Mouse (Mus musculus): ENCODE data around the gene Rapgef5. TPM values are rescaled to one million over a fixed set of nuclear protein-coding genes. Genes with fewer than 3 reads are reported as not detected.

The Rapgef5 gene
- polyA plus RNA-seq, 2 experiments: 5.6 to 8.6 TPM

- Histone ChIP-seq H3K9ac (ENCODE audit: low read depth, low read length, severe bottlenecking) (no peak overlapping the region), H3K27me3 (ENCODE audit: control insufficient read depth, insufficient read depth, low read length) (no peaks in the 10 kb centered on the region), H3K36me3 (ENCODE audit: control insufficient read depth, insufficient read depth, low read length) (no peaks in the 10 kb centered on the region), H3K9me3 (ENCODE audit: control insufficient read depth, low read length) (no peaks in the 10 kb centered on the region), H3K4me2 (replicated peaks; ENCODE audit: low read depth, low read length, severe bottlenecking) (no peak overlapping the region), H3K4me1 (ENCODE audit: control insufficient read depth, insufficient read depth, low read length) (peaks cover 19% of the 10 kb centered on the region), H3K4me3 (replicated peaks; ENCODE audit: low read length) (no peak overlapping the region), H3K27ac (replicated peaks; ENCODE audit: low read depth, low read length) (0 out of 2 replicates have a peak overlapping the region, but pooled peaks have one; percentile 40)
- no peak for TF ChIP-seq POLR2A (IDR thresholded peaks at IDR 0.05; ENCODE audit: borderline replicate concordance, extremely low read depth, insufficient read depth, insufficient read length)
- ATAC-seq (ENCODE audit: low FRiP score, low read depth) (peak; percentile 76), DNase-seq (ENCODE audit: low spot score) (peak; percentile 79)
- 35% methylated on average over 4 of the region's 4 CpGs for WGBS
Observed at GRCm38 (mm10) chr12:117486118-117487057, 29.9 kb upstream of the Rapgef5 start.

GRCm38 (mm10) chr12:117496501-117497176, 19.6 kb upstream of the Rapgef5 start:
- Histone ChIP-seq H3K27me3 (ENCODE audit: control insufficient read depth, insufficient read depth, low read length) (no peaks in the 10 kb centered on the region), H3K36me3 (ENCODE audit: control insufficient read depth, insufficient read depth, low read length) (no peaks in the 10 kb centered on the region), H3K9ac (ENCODE audit: low read depth, low read length, severe bottlenecking) (no peak overlapping the region), H3K27ac (replicated peaks; ENCODE audit: low read depth, low read length) (no peak overlapping the region), H3K4me2 (replicated peaks; ENCODE audit: low read depth, low read length, severe bottlenecking) (no peak overlapping the region), H3K9me3 (ENCODE audit: control insufficient read depth, low read length) (no peaks in the 10 kb centered on the region), H3K4me3 (replicated peaks; ENCODE audit: low read length) (no peak overlapping the region), H3K4me1 (ENCODE audit: control insufficient read depth, insufficient read depth, low read length) (no peaks in the 10 kb centered on the region)
- no peak for DNase-seq (ENCODE audit: low spot score)
- WGBS: 47% methylated on average over 3 of the region's 3 CpGs
- ATAC-seq (ENCODE audit: low FRiP score, low read depth): no peak
- no peak for TF ChIP-seq POLR2A (IDR thresholded peaks at IDR 0.05; ENCODE audit: borderline replicate concordance, extremely low read depth, insufficient read depth, insufficient read length)

GRCm38 (mm10) chr12:117497361-117497760, 18.9 kb upstream of the Rapgef5 start:
- Histone ChIP-seq H3K4me3 (replicated peaks; ENCODE audit: low read length) (no peak overlapping the region), H3K27me3 (ENCODE audit: control insufficient read depth, insufficient read depth, low read length) (no peaks in the 10 kb centered on the region), H3K4me2 (replicated peaks; ENCODE audit: low read depth, low read length, severe bottlenecking) (no peak overlapping the region), H3K36me3 (ENCODE audit: control insufficient read depth, insufficient read depth, low read length) (no peaks in the 10 kb centered on the region), H3K27ac (replicated peaks; ENCODE audit: low read depth, low read length) (no peak overlapping the region), H3K9me3 (ENCODE audit: control insufficient read depth, low read length) (no peaks in the 10 kb centered on the region), H3K4me1 (ENCODE audit: control insufficient read depth, insufficient read depth, low read length) (no peaks in the 10 kb centered on the region), H3K9ac (ENCODE audit: low read depth, low read length, severe bottlenecking) (no peak overlapping the region)
- DNase-seq (ENCODE audit: low spot score) (no peak), ATAC-seq (ENCODE audit: low FRiP score, low read depth) (no peak)
- 87% methylated on average over 1 of the region's 1 CpGs for WGBS
- TF ChIP-seq POLR2A (IDR thresholded peaks at IDR 0.05; ENCODE audit: borderline replicate concordance, extremely low read depth, insufficient read depth, insufficient read length): no peak

GRCm38 (mm10) chr12:117499242-117499641, 17.0 kb upstream of the Rapgef5 start:
- 83% methylated on average over 5 of the region's 5 CpGs for WGBS
- H3K4me1 ChIP-seq (ENCODE audit: control insufficient read depth, insufficient read depth, low read length): no peaks in the 10 kb centered on the region
- no peak overlapping the region for H3K4me3 ChIP-seq (replicated peaks; ENCODE audit: low read length)
- H3K36me3 ChIP-seq (ENCODE audit: control insufficient read depth, insufficient read depth, low read length): no peaks in the 10 kb centered on the region
- H3K9ac ChIP-seq (ENCODE audit: low read depth, low read length, severe bottlenecking): no peak overlapping the region
- no peaks in the 10 kb centered on the region for H3K27me3 ChIP-seq (ENCODE audit: control insufficient read depth, insufficient read depth, low read length)
- DNase-seq (ENCODE audit: low spot score): no peak
- no peak for ATAC-seq (ENCODE audit: low FRiP score, low read depth)
- H3K27ac ChIP-seq (replicated peaks; ENCODE audit: low read depth, low read length): no peak overlapping the region
- no peaks in the 10 kb centered on the region; the same call in 1 of the 2 replicates for H3K9me3 ChIP-seq (ENCODE audit: control insufficient read depth, low read length)
- TF ChIP-seq POLR2A (IDR thresholded peaks at IDR 0.05; ENCODE audit: borderline replicate concordance, extremely low read depth, insufficient read depth, insufficient read length): no peak
- H3K4me2 ChIP-seq (replicated peaks; ENCODE audit: low read depth, low read length, severe bottlenecking): no peak overlapping the region

GRCm38 (mm10) chr12:117501180-117501579, 15.1 kb upstream of the Rapgef5 start:
- ATAC-seq (ENCODE audit: low FRiP score, low read depth) (no peak), DNase-seq (ENCODE audit: low spot score) (no peak)
- Histone ChIP-seq H3K9me3 (ENCODE audit: control insufficient read depth, low read length) (no peaks in the 10 kb centered on the region; the same call in 1 of the 2 replicates), H3K4me3 (replicated peaks; ENCODE audit: low read length) (no peak overlapping the region), H3K4me2 (replicated peaks; ENCODE audit: low read depth, low read length, severe bottlenecking) (no peak overlapping the region), H3K4me1 (ENCODE audit: control insufficient read depth, insufficient read depth, low read length) (no peaks in the 10 kb centered on the region), H3K36me3 (ENCODE audit: control insufficient read depth, insufficient read depth, low read length) (no peaks in the 10 kb centered on the region), H3K27ac (replicated peaks; ENCODE audit: low read depth, low read length) (no peak overlapping the region), H3K9ac (ENCODE audit: low read depth, low read length, severe bottlenecking) (no peak overlapping the region), H3K27me3 (ENCODE audit: control insufficient read depth, insufficient read depth, low read length) (no peaks in the 10 kb centered on the region)
- TF ChIP-seq POLR2A (IDR thresholded peaks at IDR 0.05; ENCODE audit: borderline replicate concordance, extremely low read depth, insufficient read depth, insufficient read length): no peak
- 51% methylated on average over 4 of the region's 4 CpGs for WGBS

Measured in limb, embryonic 14.5 days (tissue).